Mouse (Mus musculus): ENCODE data around the gene Celf1.

The Celf1 gene

GRCm38 (mm10) chr2:91060544-91061355, 120.6 kb downstream of the Celf1 start:
- no peak for DNase-seq (ENCODE audit: low read depth in 1 of 2, low spot score in 2 of 2)

- no peak for DNase-seq (ENCODE audit: low read depth in 1 of 2, low spot score in 2 of 2)
Measured at GRCm38 (mm10) chr2:91061849-91062481, 121.8 kb downstream of the Celf1 start.

GRCm38 (mm10) chr2:91062779-91063606, 122.8 kb downstream of the Celf1 start:
- no peak for DNase-seq (ENCODE audit: low read depth in 1 of 2, low spot score in 2 of 2)

- DNase-seq (ENCODE audit: low read depth in 1 of 2, low spot score in 2 of 2), result no peak
Measured at GRCm38 (mm10) chr2:91064211-91064610, 124.0 kb downstream of the Celf1 start.

- DNase-seq (ENCODE audit: low read depth in 1 of 2, low spot score in 2 of 2), result peak in 1 of 2 experiments; percentile 50
Measured at GRCm38 (mm10) chr2:91065544-91065943, 125.4 kb downstream of the Celf1 start.

- no peak for DNase-seq (ENCODE audit: low read depth in 1 of 2, low spot score in 2 of 2)
Measured at GRCm38 (mm10) chr2:91066455-91066854, 126.3 kb downstream of the Celf1 start.

GRCm38 (mm10) chr2:91068162-91068871, 128.1 kb downstream of the Celf1 start:
- no peak for DNase-seq (ENCODE audit: low read depth in 1 of 2, low spot score in 2 of 2)

GRCm38 (mm10) chr2:91068872-91069165, 128.6 kb downstream of the Celf1 start:
- DNase-seq (ENCODE audit: low read depth in 1 of 2, low spot score in 2 of 2), result no peak
